Mouse (Mus musculus) limb, embryonic 14.5 days (tissue): ENCODE measurements around the gene Fbxl13. TPM values are rescaled to one million over a fixed set of nuclear protein-coding genes. Genes with fewer than 3 reads are reported as not detected.

Experiments used
- ATAC-seq: fragments of 200-750 bp; cut with Nextera tagmentation; 2 replicates; pipeline ENCODE4 v1.8.0; 2017; ENCODE audit warnings: low read depth, moderate number of reproducible peaks, moderate TSS enrichment; ENCODE audit not compliant: low FRiP score
- DNase-seq: peaks from one replicate; pipeline ENCODE4 v3.0.0-alpha.2; 2015; ENCODE audit warnings: low spot score
- H3K27ac ChIP-seq: fragments of 300-500 bp; sonication (generic); replicated peaks from 2 replicates; pipeline ENCODE4 v1.5.1; 2014; ENCODE audit warnings: low read depth, mild to moderate bottlenecking, low read length, moderate library complexity, mixed read lengths
- H3K27me3 ChIP-seq: fragments of 300-500 bp; sonication (generic); 2 replicates; pipeline ENCODE4 v1.6.1; 2014; ENCODE audit warnings: low read length, mixed read lengths; ENCODE audit not compliant: control insufficient read depth, insufficient read depth
- H3K36me3 ChIP-seq: fragments of 300-500 bp; sonication (generic); 2 replicates; pipeline ENCODE4 v1.6.1; 2014; ENCODE audit warnings: mild to moderate bottlenecking, low read length, moderate library complexity, mixed read lengths; ENCODE audit not compliant: control insufficient read depth, insufficient read depth
- H3K4me1 ChIP-seq: fragments of 300-500 bp; sonication (generic); 2 replicates; pipeline ENCODE4 v1.6.1; 2014; ENCODE audit warnings: antibody characterized with exemption, low read length, mixed read lengths; ENCODE audit not compliant: control insufficient read depth, insufficient read depth
- H3K4me2 ChIP-seq: fragments of 300-500 bp; sonication (generic); replicated peaks from 2 replicates; pipeline ENCODE4 v1.6.1; 2014; ENCODE audit warnings: low read depth, mild to moderate bottlenecking, low read length, moderate library complexity; ENCODE audit not compliant: severe bottlenecking
- H3K4me3 ChIP-seq: fragments of 300-500 bp; sonication (generic); replicated peaks from 2 replicates; pipeline ENCODE4 v1.5.1; 2014; ENCODE audit warnings: low read length
- H3K9ac ChIP-seq: fragments of 300-500 bp; sonication (generic); 2 replicates; pipeline ENCODE4 v1.6.1; 2014; ENCODE audit warnings: mild to moderate bottlenecking, low read depth, low read length, moderate library complexity; ENCODE audit not compliant: severe bottlenecking
- H3K9me3 ChIP-seq: fragments of 300-500 bp; sonication (generic); 2 replicates; pipeline ENCODE4 v1.6.1; 2016; ENCODE audit warnings: low read length; ENCODE audit not compliant: control insufficient read depth
- POLR2A ChIP-seq: fragments of 200-500 bp; IDR thresholded peaks from 2 replicates; pipeline ENCODE4 v1.8.0; 2012; ENCODE audit warnings: inconsistent platforms, mild to moderate bottlenecking, moderate library complexity, borderline replicate concordance; ENCODE audit not compliant: insufficient read depth, insufficient read length; ENCODE audit errors: extremely low read depth
- WGBS: fragments of 180-500 bp; shearing (Covaris S2); extraction: QIAGEN DNeasy Blood & Tissue Kit; methylation state at CpG from one replicate; pipeline ENCODE4 v1.1.7; 2014; 5-methylcytosine and 5-hydroxymethylcytosine counted together
- polyA plus RNA-seq, 2 experiments: library from polyadenylated mRNA; depleted of rRNA in 1 of 2; stranded (reverse) in 1 of 2; unstranded in 1 of 2; fragments of >200 nt; fragmentation: Nextera tagmentation in 1 of 2; extraction: Ambion mirVana in 1 of 2; gene quantifications; 2 replicates each; pipeline versions ENCODE4 v1.2.1 to v1.2.3; 2012 to 2014

Gene Fbxl13
- polyA plus RNA-seq, 2 experiments = 0.15 to 0.25 TPM

- Histone ChIP-seq H3K36me3 (peaks cover 15% of the 10 kb centered on the region), H3K4me2 (no peak overlapping the region), H3K4me3 (no peak overlapping the region), H3K27me3 (no peaks in the 10 kb centered on the region), H3K9me3 (no peaks in the 10 kb centered on the region), H3K4me1 (no peaks in the 10 kb centered on the region), H3K9ac (no peak overlapping the region), H3K27ac (no peak overlapping the region)
- 35% methylated on average over 8 of the region's 8 CpGs for WGBS
- ATAC-seq = no peak
- no peak for TF ChIP-seq POLR2A
- DNase-seq = no peak
Observed at GRCm38 (mm10) chr5:21667191-21668137, 22.0 kb upstream of the Fbxl13 start.

GRCm38 (mm10) chr5:21663081-21663480, 17.6 kb upstream of the Fbxl13 start:
- H3K27me3 ChIP-seq = no peaks in the 10 kb centered on the region
- H3K27ac ChIP-seq = no peak overlapping the region
- WGBS = 92% methylated on average over 11 of the region's 11 CpGs
- no peaks in the 10 kb centered on the region for H3K9me3 ChIP-seq
- DNase-seq (no peak), ATAC-seq (no peak)
- H3K4me1 ChIP-seq = no peaks in the 10 kb centered on the region
- H3K4me3 ChIP-seq = no peak overlapping the region
- H3K36me3 ChIP-seq = peaks cover 49% of the 10 kb centered on the region
- no peak for TF ChIP-seq POLR2A
- H3K4me2 ChIP-seq = no peak overlapping the region
- no peak overlapping the region for H3K9ac ChIP-seq

GRCm38 (mm10) chr5:21660850-21661249, 15.4 kb upstream of the Fbxl13 start:
- TF ChIP-seq POLR2A = no peak
- Histone ChIP-seq H3K4me2 (no peak overlapping the region), H3K9me3 (no peaks in the 10 kb centered on the region), H3K9ac (no peak overlapping the region), H3K4me3 (no peak overlapping the region), H3K36me3 (peaks cover 60% of the 10 kb centered on the region), H3K27ac (no peak overlapping the region), H3K27me3 (no peaks in the 10 kb centered on the region), H3K4me1 (no peaks in the 10 kb centered on the region)
- no peak for ATAC-seq
- DNase-seq = no peak
- 91% methylated on average over 6 of the region's 6 CpGs for WGBS

DNA sequence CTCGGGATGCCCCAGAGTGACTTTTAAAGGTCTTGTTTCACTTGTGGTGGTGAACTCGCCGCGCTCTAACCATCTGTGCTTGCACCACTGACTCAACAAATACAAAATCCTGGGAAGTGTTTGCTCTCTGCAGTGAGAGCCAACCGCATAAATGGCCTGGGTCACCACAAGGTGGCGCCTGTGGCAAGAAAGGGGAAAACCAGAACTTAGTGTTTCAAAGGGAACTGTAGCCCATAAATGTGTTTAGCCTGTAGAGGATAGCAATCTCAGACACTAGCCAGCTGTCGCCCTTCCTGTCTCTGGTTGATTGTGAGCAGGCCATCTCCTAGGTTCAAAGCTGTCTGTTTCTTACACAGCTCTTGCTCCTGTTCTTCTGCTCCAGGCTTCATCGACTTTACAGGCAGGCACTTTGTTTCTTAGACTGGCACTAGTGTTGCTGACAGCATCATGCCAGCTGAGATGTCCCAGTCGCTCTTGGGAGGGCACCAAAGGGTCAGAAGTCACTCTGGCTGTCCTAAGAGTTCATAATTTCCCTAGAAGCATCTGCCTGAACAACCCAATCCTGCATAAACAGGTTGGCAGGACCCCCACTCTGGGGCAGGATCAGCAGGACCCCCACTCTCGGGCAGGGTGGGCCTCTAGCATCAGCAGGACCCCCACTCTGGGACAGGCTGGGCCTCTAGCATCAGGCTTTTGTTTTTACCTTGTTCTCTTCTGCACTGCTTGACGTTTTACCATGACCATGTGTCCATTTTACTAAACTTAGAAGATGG, 13.4 kb upstream of the Fbxl13 start:
- no peak for TF ChIP-seq POLR2A
- WGBS = 46% methylated on average over 11 of the region's 11 CpGs
- no peak overlapping the region for H3K4me3 ChIP-seq
- H3K27me3 ChIP-seq = no peaks in the 10 kb centered on the region
- H3K27ac ChIP-seq = no peak overlapping the region
- no peaks in the 10 kb centered on the region for H3K9me3 ChIP-seq
- peak; percentile 74; the same call in 1 of the 2 replicates for ATAC-seq
- DNase-seq = peak; percentile 69
- H3K4me2 ChIP-seq = no peak overlapping the region
- H3K9ac ChIP-seq = no peak overlapping the region
- no peaks in the 10 kb centered on the region for H3K4me1 ChIP-seq
- H3K36me3 ChIP-seq = peaks cover 63% of the 10 kb centered on the region

DNA sequence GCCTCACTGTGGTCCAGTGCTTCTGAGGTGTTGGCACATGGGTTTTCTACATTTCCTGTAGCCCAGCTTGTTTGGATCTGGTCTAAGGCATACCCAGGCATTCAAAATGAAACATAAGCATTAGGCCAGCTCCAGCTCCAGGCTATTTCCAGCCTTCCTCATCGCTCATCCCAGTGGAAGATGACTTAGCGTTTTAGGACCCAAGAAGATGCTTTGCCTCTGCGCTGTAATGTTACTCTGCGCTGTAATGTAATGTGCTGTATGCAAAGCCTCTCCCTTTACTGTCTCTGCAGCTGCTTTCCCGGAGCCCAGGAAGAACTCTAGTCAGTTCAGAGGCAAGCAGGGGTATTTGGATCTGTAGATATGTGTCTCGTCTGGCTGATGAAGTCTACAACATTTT, 12.6 kb upstream of the Fbxl13 start:
- Histone ChIP-seq H3K9ac (no peak overlapping the region), H3K4me1 (no peaks in the 10 kb centered on the region), H3K4me3 (no peak overlapping the region), H3K27me3 (no peaks in the 10 kb centered on the region), H3K36me3 (peaks cover 64% of the 10 kb centered on the region), H3K27ac (no peak overlapping the region), H3K9me3 (no peaks in the 10 kb centered on the region), H3K4me2 (no peak overlapping the region)
- no peak for TF ChIP-seq POLR2A
- DNase-seq (no peak), ATAC-seq (no peak)
- 90% methylated on average over 6 of the region's 6 CpGs for WGBS
